Mouse (Mus musculus) neural tube, postnatal 0 days (tissue): Measurements from ENCODE around the gene Ttc24. TPM values are rescaled to one million over a fixed set of nuclear protein-coding genes. Genes with fewer than 3 reads are reported as not detected.

Experiments used
- polyA plus RNA-seq: library from polyadenylated mRNA; unstranded; fragments of >200 nt; fragmentation: Nextera tagmentation; extraction: Ambion mirVana; gene quantifications from 2 replicates; pipeline ENCODE4 v1.2.1, GENCODE M21; 2015

The Ttc24 gene
- not detected in 2 replicates for polyA plus RNA-seq

GRCm38 (mm10) chr3:88078204-88078603 lies at the start of gene Ttc24:
Ttc24 (minus strand) TSS chr3:88078304.

GRCm38 (mm10) chr3:88081345-88082223 lies 3.5 kb upstream of the Ttc24 start, which contains the start of gene Iqgap3:
Iqgap3 (plus strand) TSS chr3:88081971.

DNA sequence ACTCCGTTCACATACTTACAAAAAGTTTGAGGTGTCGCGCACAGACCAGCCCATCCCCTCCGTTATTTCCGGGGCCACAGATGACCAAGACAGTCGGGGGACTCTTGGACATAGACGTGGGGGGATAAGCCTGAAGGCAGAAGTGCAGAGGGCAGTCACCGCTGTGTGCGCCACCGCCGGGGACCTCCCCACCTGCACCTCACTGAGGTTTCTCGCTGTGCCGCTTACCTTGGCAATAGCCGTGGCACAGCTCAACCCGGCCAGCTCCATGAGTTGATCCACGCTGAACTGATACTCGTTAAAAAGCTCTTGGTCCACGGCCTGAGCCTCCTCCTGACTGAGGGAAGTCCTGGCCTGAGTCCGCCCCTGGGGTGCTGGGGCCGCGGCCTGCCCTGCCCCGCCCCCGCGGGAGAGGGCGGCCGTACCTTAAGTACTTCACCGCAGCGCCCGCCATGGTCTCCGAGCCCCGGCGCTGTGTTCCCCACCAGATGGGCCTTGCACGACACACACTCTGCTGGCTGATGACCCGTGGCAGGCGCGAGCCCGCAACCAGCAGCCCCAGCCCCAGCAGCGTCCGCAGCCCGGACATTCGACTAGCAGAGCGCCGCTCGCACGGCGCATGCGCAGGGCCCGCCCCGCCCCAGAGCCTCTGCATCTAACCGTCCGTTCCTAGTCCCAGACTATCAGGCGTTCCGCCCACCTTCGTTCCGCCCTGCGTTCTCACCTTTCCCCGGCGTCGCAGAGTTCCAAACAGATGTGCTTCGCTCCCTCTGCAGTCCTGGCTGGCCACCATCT lies 20.0 kb downstream of the Ttc24 start, which contains the start of gene Naxe:
Gene Naxe, minus strand, starts transcription at position 594 of the 795 bp plus-strand sequence.

GRCm38 (mm10) chr3:88042661-88043421 lies 35.3 kb downstream of the Ttc24 start, which contains the start of gene Gpatch4:
Gpatch4 (plus strand) TSS chr3:88043108.

GRCm38 (mm10) chr3:88027434-88028186 lies 50.5 kb downstream of the Ttc24 start, which contains the start of gene Hapln2:
Hapln2 (minus strand) TSS chr3:88027583.

Other genes starting within 250 kb of the Ttc24 start
- gene Sh2d2a, start 231.5 kb downstream of the Ttc24 start, polyA plus RNA-seq, result not detected in 2 replicates
- 16.3 and 16.7 TPM in 2 replicates for gene Prcc, start 192.7 kb downstream of the Ttc24 start, polyA plus RNA-seq
- 126 and 131 TPM in 2 replicates for gene Hdgf, start 172.0 kb downstream of the Ttc24 start, polyA plus RNA-seq
- gene Mrpl24, start 158.8 kb downstream of the Ttc24 start, polyA plus RNA-seq, result 49.6 and 51.7 TPM in 2 replicates
- gene Isg20l2, start 148.0 kb downstream of the Ttc24 start, polyA plus RNA-seq, result 15.5 and 16.3 TPM in 2 replicates
- 14.0 and 18.9 TPM in 2 replicates for gene Rrnad1, start 147.6 kb downstream of the Ttc24 start, polyA plus RNA-seq
- 35.8 and 56.7 TPM in 2 replicates for gene Crabp2, start 129.6 kb downstream of the Ttc24 start, polyA plus RNA-seq
- 9.6 and 10.4 TPM in 2 replicates for gene Nes, start 107.2 kb downstream of the Ttc24 start, polyA plus RNA-seq
- 283 and 338 TPM in 2 replicates for gene Bcan, start 78.1 kb downstream of the Ttc24 start, polyA plus RNA-seq
- gene Hapln2, start 50.7 kb downstream of the Ttc24 start, polyA plus RNA-seq, result 0.79 and 0.92 TPM in 2 replicates
- 29.4 and 33.1 TPM in 2 replicates for gene Gpatch4, start 35.2 kb downstream of the Ttc24 start, polyA plus RNA-seq
- gene Naxe, start 19.8 kb downstream of the Ttc24 start, polyA plus RNA-seq, result 166 TPM in 2 replicates
- gene Iqgap3, start 3.7 kb upstream of the Ttc24 start, polyA plus RNA-seq, result 1.1 and 1.7 TPM in 2 replicates
- 14.9 and 18.3 TPM in 2 replicates for gene Mef2d, start 64.1 kb upstream of the Ttc24 start, polyA plus RNA-seq
- gene Rhbg, start 176.4 kb upstream of the Ttc24 start, polyA plus RNA-seq, result 0.53 and 0.73 TPM in 2 replicates
- 0.39 and 0.50 TPM in 2 replicates for gene Gm38392, start 208.9 kb upstream of the Ttc24 start, polyA plus RNA-seq
- gene Tsacc, start 218.7 kb upstream of the Ttc24 start, polyA plus RNA-seq, result 10.7 and 12.6 TPM in 2 replicates
- 350 and 357 TPM in 2 replicates for gene Cct3, start 218.8 kb upstream of the Ttc24 start, polyA plus RNA-seq
- 132 and 139 TPM in 2 replicates for gene Glmp, start 246.7 kb upstream of the Ttc24 start, polyA plus RNA-seq